Mouse (Mus musculus) cortical plate, adult 2 months (tissue): ENCODE results near the gene Haspin.

Source experiments
- CTCF ChIP-seq: fragments of 200-500 bp; IDR thresholded peaks from 2 replicates; pipeline ENCODE4 v1.5.1; 2011; ENCODE audit warnings: mild to moderate bottlenecking, control low read depth, low read length; ENCODE audit not compliant: insufficient read depth; ENCODE audit errors: extremely low read depth
- POLR2A ChIP-seq: fragments of 200-500 bp; IDR thresholded peaks from 2 replicates; pipeline ENCODE4 v1.6.1; 2011; ENCODE audit warnings: mild to moderate bottlenecking, low read length, control low read depth; ENCODE audit not compliant: insufficient read depth; ENCODE audit errors: extremely low read depth

GRCm38 (mm10) chr11:73092877-73093276 is 45.2 kb downstream of the Haspin start:
- no peak for TF ChIP-seq POLR2A
- no peak for TF ChIP-seq CTCF
